Mouse (Mus musculus) hematopoietic multipotent progenitor cell, adult 10-12 weeks (in vitro differentiated cells): ENCODE data around the gene Pigz. TPM values are rescaled to one million over a fixed set of nuclear protein-coding genes. Genes with fewer than 3 reads are reported as not detected.

Experiments used
- polyA plus RNA-seq: library from polyadenylated mRNA; stranded (reverse); fragments of >175 nt; gene quantifications from 2 replicates; pipeline ENCODE4 v1.2.3, GENCODE M21; 2012; ENCODE audit warnings: low replicate concordance

The Pigz gene
- 0.84 and 2.6 TPM in 2 replicates for polyA plus RNA-seq

GRCm38 (mm10) chr16:31933751-31934549 lies at the start of gene Pigz:
Pigz (plus strand) TSS chr16:31933851.

GRCm38 (mm10) chr16:31948345-31948774 lies 14.7 kb downstream of the Pigz start, which contains the start of the genes 0610012G03Rik and Ncbp2:
0610012G03Rik (minus strand) TSS chr16:31948494.
Ncbp2 (plus strand) TSS chr16:31948513.

Other genes starting within 250 kb of the Pigz start
- 0.04 and 0.07 TPM in 2 replicates for gene Meltf, start 55.0 kb upstream of the Pigz start, polyA plus RNA-seq
- 37.0 and 78.6 TPM in 2 replicates for gene 0610012G03Rik, start 14.6 kb downstream of the Pigz start, polyA plus RNA-seq
- gene Ncbp2, start 14.7 kb downstream of the Pigz start, polyA plus RNA-seq, result 27.5 and 34.0 TPM in 2 replicates
- 3.4 and 3.7 TPM in 2 replicates for gene Senp5, start 69.4 kb downstream of the Pigz start, polyA plus RNA-seq
- 40.5 and 94.6 TPM in 2 replicates for gene Pak2, start 145.5 kb downstream of the Pigz start, polyA plus RNA-seq
- 33.5 and 70.6 TPM in 2 replicates for gene Pigx, start 165.9 kb downstream of the Pigz start, polyA plus RNA-seq
- gene Cep19, start 165.9 kb downstream of the Pigz start, polyA plus RNA-seq, result 4.6 and 10.7 TPM in 2 replicates
- 175 and 488 TPM in 2 replicates for gene Nrros, start 231.7 kb downstream of the Pigz start, polyA plus RNA-seq
- 0.53 and 0.64 TPM in 2 replicates for gene Bex6, start 246.0 kb downstream of the Pigz start, polyA plus RNA-seq